Mouse (Mus musculus) Patski (cell line): ENCODE measurements at regions not wholly inside any gene's neighbourhood (a gene's known extent, or its start where the extent isn't known, plus 50 kb on each side); places are given as distances from the start of the nearest gene placed in this dataset.

Experiments used
- ATAC-seq: fragments of 100-300 bp; one replicate; pipeline ENCODE4 v1.8.0; 2021
- CTCF ChIA-PET: fragments of 350-600 bp; sonication (Branson Sonifier 250); formaldehyde crosslinking; loops from one replicate; lab custom pipeline; 2022; ENCODE audit warnings: inconsistent platforms; lab: Charles Lee
- POLR2A ChIA-PET: fragments of 350-600 bp; sonication (Branson Sonifier 250); formaldehyde crosslinking; loops from one replicate; lab custom pipeline; 2022; ENCODE audit warnings: antibody characterized with exemption, inconsistent platforms; lab: Charles Lee
- DNase-seq: peaks from one replicate; pipeline ENCODE4 v3.0.0-alpha.2; 2011; ENCODE audit warnings: low read depth, low spot score
- H3K27me3 ChIP-seq: fragments of 371-371 bp; one replicate; pipeline ENCODE4 v1.5.1; 2021
- CTCF ChIP-seq: fragments of 100-300 bp; IDR thresholded peaks from one replicate; pipeline ENCODE4 v1.5.1; 2021
- in situ Hi-C: fragments of 300-500 bp; cut with MboI; formaldehyde crosslinking; loops from 3 replicates; pipeline ENCODE4 v1.11.1; 2018; ENCODE audit warnings: low pct_unique_long_range_greater_than_20kb, mixed read lengths

DNA sequence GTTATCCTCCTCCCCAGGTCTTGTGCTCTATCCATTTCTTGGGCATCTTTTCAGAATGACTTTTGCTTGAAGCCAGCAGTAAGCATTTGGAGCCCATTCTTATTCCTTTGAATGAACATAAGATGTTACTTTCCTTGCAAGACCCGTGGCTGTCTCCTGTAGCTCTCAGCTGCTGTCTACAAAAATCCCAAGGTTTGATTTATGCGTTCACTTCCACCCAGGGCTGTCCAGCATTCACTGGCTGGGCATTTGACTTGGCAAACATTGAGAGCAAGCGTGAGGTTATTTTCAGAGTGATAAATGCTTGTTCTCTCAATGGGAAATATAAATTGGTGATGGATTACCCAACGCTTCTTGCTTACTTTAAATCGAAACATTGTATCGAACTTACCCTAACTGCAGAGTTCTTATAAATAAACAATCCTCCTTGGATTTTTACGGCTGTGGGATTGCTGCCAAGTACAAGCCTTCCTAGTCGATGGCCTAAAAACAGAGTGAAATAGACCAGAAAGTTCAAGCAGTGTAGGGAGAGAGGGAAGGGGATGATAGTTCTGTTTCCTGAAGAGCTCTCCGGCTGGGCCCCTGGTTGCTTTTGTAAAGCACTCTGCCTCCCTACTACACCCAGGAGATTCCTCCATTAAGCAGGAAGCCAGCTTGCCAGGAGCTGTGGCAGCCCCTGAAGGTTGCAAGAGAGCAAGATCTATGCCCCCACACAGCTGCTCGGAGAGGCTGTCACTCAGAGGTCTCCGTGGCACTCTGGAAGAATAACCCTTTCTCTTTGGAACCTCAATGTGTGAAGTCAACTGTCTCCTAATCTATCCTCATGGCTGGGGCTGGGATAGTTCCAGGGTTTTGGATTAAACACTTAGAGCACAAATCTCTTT is 210.1 kb downstream of the Mex3b start:
- peaks cover 3% of the 10 kb centered on the region for H3K27me3 ChIP-seq
- in situ Hi-C loops = no loop called here
- ChIA-PET POLR2A (no interaction called here), CTCF (interaction anchor here (1.3 to 2.0 kb wide), 2 partner anchors 10 to 20 kb away, joined by 3 to 5 read pairs; no protein-coding TSS in a partner anchor)
- ATAC-seq (no peak), DNase-seq (no peak)
- no peak for TF ChIP-seq CTCF

DNA sequence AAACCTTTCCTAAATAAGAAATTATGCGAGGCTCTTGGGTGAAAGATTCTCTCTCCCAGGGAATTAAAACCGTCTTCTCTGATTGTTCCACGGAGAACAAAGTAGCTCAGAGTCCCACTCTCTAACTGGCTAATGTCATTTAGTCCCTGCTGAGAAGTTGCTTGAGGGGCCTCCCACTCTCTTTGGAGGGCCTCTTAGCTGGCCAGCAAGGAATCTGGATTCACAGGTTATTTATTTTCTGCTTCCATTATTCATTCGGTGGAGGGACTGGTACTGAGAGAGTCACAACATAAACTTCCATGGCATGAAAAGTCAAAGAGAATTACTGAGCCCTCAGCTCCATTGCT is 210.8 kb downstream of the Mex3b start:
- in situ Hi-C loops = no loop called here

DNA sequence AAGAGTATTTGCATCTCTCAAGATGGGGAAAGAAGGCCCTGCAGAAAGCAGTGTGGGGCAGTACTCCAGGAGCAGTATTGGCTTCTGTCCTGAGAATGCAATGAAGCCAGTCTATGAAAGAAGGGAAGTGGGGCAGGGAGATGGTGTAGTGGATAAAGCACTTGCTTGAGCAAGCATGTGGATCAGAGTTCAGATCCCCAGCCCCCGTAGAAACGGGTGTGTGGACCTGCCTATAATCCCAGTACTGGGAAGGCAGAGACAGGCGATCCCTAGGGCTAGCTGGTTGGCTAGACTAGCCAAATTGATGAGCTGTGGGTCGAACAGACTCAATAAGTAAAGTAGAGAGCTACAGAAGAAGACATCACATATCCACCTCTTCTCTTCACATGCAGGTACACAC is 211.6 kb downstream of the Mex3b start:
- CTCF ChIA-PET = no interaction called here
- POLR2A ChIA-PET = no interaction called here
- ATAC-seq = no peak
- TF ChIP-seq CTCF = no peak
- peaks cover 2% of the 10 kb centered on the region for H3K27me3 ChIP-seq
- in situ Hi-C loops = no loop called here
- DNase-seq = no peak

More for the DNA sequence above, 210.8 kb downstream of the Mex3b start:
- ChIA-PET POLR2A (no interaction called here), CTCF (interaction anchor here (2.0 kb wide), 1 partner anchor 10 kb away, joined by 5 read pairs; no protein-coding TSS in a partner anchor)
- ATAC-seq (no peak), DNase-seq (no peak)
- TF ChIP-seq CTCF = no peak
- peaks cover 3% of the 10 kb centered on the region for H3K27me3 ChIP-seq

DNA sequence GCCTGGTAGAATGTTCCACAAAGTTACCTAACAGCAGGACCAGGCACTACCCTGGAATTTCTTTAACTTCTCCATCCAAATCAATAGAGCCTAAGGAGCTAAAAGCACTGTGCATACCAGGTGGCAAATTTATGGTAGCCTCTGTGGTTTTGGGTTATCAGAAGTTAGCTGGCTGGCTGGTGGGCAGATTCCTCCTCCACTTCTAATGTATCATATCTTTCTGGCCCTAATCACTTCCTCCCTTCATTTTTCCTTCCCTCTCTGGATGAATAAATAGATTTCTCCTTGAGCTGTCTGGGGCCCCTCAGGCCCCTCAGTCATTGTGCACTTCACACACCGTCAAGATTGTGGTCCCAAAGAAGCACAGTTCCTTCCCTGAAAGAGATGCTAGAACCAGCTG is 212.7 kb downstream of the Mex3b start:
- ChIA-PET CTCF (no interaction called here), POLR2A (no interaction called here)
- DNase-seq (no peak), ATAC-seq (no peak)
- in situ Hi-C loops = no loop called here
- TF ChIP-seq CTCF = no peak
- no peaks in the 10 kb centered on the region for H3K27me3 ChIP-seq

DNA sequence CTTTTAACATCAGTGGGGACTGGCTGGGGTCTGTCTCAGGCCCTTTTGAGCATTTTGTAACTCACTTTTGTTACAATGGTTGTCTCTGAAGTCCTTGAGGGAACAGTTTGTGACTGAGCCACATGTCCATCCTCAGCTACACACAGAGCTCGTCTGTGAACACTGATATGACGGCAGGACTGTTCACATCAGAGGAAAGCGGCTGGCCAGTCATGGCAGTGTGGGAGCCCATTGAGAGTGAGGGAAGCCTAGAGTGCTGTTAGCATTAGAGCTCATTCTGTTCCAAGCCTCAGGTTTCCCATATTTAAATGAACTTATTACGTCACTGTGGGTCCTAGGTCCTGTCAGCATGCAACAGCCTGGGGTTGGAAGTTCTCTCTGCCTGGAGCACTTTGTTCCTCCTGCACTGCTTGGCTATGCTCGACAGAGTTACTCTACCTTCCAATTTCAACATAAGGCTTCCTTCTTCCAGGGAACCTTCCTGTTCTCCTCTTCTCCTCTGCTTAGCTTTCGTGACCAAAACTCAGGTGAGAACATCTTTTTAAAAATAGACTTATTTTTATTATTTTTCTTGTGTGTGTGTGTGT is 217.5 kb downstream of the Mex3b start:
- TF ChIP-seq CTCF = no peak
- POLR2A ChIA-PET = no interaction called here
- CTCF ChIA-PET = interaction anchor here (0.6 to 1.0 kb wide), 2 partner anchors 10 to 104 kb away, joined by 3 read pairs; no protein-coding TSS in a partner anchor
- in situ Hi-C loops = no loop called here
- no peak for ATAC-seq
- DNase-seq = no peak
- H3K27me3 ChIP-seq = peaks cover 7% of the 10 kb centered on the region

DNA sequence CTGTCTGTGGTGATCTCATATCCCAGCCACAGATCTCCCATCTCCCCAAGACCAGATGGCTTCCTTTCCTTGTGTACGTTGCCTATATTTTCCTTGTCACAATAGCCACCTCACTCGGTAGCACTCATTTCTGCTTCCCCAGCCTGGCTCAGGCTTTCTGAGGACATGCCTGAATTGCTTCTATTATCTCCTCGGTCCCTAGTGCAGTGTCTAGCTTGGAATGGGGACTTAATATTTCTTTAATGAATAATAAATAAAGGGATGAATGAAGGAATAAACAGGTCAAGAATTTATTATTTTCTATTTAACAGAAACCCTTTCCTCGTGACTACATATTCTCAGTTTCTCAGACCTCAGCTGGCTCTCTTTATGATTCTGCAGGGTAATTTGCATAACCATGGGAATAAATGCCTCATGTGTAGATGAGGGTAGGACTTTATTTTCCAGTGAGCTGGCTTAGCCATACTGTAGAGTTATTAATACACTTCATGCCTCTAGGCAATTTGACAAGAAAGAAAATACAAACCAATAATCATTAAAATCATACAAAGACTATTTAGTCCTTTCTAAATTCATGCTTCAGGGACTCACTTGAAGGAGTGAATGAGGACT is 218.5 kb downstream of the Mex3b start:
- H3K27me3 ChIP-seq = peaks cover 7% of the 10 kb centered on the region
- no peak for TF ChIP-seq CTCF
- POLR2A ChIA-PET = no interaction called here
- CTCF ChIA-PET = no interaction called here
- no peak for ATAC-seq
- DNase-seq = no peak
- in situ Hi-C loops = no loop called here

DNA sequence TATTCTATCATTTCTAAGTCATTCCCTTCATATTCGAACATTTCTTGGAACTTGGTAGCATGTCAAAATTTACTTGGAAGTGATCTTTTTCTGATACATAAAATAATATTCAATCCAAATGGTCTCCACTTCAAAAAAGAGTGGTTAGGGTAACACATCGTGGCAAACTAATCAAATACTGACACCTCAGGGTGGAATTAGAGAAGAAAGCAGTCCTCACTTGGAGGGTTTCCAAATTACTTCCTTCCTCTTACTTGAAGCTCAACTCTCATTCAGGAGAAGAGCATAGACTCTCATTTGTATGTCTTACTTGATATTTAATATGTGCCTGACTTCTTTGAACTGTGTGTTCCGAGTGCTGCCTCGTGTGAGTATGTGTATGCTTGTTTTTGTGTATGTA is 220.3 kb downstream of the Mex3b start:
- in situ Hi-C loops = no loop called here
- POLR2A ChIA-PET = no interaction called here
- CTCF ChIA-PET = interaction anchor here (1.6 kb wide), 1 partner anchor 10 kb away, joined by 5 read pairs; no protein-coding TSS in a partner anchor
- H3K27me3 ChIP-seq = peaks cover 7% of the 10 kb centered on the region
- no peak for TF ChIP-seq CTCF
- no peak for DNase-seq
- no peak for ATAC-seq

DNA sequence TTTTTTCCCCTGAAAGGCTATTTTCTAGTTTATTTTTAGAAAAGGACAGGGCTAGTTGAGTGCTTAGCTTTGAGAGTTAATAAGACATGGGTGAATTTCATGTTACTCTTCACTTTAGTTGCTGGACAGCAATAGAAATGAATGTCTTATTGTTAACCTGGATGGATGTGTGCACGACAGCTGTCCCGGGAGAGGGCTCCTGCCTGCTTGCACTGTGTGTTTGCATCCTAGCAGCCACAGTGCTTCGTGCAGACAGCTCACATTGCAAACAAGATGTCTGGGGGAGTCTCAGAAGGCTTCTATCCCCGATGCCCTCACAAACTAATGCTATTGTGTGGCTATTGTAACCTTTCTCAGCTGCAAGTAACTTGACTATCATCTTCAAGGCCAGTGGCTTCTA is 221.0 kb downstream of the Mex3b start:
- ChIA-PET CTCF (interaction anchor here (1.4 to 1.6 kb wide), 2 partner anchors 10 to 11 kb away, joined by 3 to 5 read pairs; no protein-coding TSS in a partner anchor), POLR2A (no interaction called here)
- no peak for TF ChIP-seq CTCF
- in situ Hi-C loops = no loop called here
- DNase-seq (no peak), ATAC-seq (no peak)
- H3K27me3 ChIP-seq = peaks cover 7% of the 10 kb centered on the region

DNA sequence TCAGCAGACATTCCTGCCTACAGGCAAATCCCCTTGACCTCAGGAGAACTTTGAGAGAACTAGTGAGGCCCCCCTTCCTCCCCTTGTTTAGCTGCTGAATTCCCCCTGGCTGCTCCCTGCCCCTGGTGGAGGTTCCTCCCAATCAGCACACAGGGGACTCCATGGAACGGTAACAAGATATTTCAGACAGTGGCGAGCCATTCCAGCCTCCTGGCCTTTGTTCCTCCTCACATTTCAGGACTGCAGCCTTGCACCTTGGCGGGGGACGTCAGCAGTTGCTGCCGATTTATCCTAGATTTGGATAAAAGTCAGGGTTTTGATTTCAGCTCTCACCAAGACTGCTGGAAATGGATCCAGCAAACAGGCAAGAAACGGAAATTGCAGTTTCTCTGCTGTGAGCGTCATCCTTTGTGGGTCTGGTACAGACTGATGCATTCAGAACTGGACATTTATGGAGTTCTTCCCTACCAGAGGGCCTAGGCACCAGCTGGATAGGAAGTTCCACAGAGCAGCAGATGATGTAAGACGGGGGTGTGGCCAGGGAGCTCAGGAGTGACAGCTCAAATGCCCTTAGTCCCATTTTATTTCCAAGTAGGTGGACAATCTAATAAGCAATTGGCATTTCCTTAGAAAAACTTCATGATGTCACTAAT is 222.3 kb downstream of the Mex3b start:
- no peak for DNase-seq
- ATAC-seq = no peak
- POLR2A ChIA-PET = no interaction called here

DNA sequence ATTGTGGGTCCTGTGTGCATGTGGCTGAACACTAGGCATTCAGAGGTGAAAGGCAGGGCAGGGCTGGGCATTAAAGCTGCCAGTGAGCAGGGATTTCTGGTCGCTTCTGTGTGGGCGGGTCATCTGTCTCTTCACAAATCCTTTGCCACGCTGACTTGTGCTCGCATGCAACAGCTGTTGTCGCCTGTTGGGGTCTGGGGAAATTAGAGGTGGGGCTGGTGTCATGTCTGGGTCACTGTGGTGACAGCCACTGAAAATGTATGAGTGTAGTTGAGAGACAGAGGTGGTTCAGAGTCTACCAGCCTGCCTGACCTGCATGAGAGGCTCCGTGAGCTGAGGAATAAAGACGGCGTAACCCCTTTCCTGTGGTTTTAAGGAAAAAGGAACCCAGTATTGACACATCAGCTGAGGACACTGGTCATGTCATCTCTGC is 226.8 kb downstream of the Mex3b start:
- no peak for TF ChIP-seq CTCF
- POLR2A ChIA-PET = no interaction called here
- DNase-seq (no peak), ATAC-seq (no peak)
- no peaks in the 10 kb centered on the region for H3K27me3 ChIP-seq
- in situ Hi-C loops = no loop called here
- CTCF ChIA-PET = interaction anchor here (0.8 kb wide), 1 partner anchor 9 kb away, joined by 3 read pairs; no protein-coding TSS in a partner anchor

More for the DNA sequence above, 222.3 kb downstream of the Mex3b start:
- H3K27me3 ChIP-seq = peaks cover 7% of the 10 kb centered on the region
- CTCF ChIA-PET = interaction anchor here (1.4 kb wide), 1 partner anchor 9 kb away, joined by 3 read pairs; no protein-coding TSS in a partner anchor
- in situ Hi-C loops = no loop called here
- TF ChIP-seq CTCF = no peak
